Mouse (Mus musculus): ENCODE measurements around the gene Cdk2. TPM values are rescaled to one million over a fixed set of nuclear protein-coding genes. Genes with fewer than 3 reads are reported as not detected.
A peak's percentile ranks its signal among the peaks of the same experiment; 100 is the strongest.

Cdk2 gene
- total RNA-seq, 4 experiments from 2014 or later, result 2.5 to 3.4 (median 2.6) TPM

DNA sequence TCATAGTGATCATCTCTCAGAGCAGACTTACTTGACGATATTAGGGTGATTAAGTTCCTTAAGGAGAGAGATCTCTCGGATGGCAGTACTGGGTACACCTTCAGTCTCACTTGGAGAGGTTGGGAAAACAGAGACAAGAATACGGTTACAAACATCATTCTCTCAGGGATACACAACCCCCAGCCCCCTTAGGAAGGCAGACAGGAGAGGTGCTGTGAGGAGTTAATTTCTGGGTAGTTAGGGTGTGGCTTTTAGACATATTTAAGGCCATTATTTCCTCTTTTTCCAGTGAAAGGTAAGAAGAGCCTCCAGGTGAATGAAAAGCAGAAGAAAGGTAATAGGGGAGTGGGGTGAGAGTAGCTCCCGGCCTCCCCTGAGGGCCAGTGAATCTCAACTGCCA is 936 bp downstream of the Cdk2 start, which contains the start of gene Pmel:
TSS of gene Pmel (plus strand) at position 301 of the 400 bp plus-strand sequence.
- DNase-seq (ENCODE audit: low spot score in 2 of 2), result no peak

DNA sequence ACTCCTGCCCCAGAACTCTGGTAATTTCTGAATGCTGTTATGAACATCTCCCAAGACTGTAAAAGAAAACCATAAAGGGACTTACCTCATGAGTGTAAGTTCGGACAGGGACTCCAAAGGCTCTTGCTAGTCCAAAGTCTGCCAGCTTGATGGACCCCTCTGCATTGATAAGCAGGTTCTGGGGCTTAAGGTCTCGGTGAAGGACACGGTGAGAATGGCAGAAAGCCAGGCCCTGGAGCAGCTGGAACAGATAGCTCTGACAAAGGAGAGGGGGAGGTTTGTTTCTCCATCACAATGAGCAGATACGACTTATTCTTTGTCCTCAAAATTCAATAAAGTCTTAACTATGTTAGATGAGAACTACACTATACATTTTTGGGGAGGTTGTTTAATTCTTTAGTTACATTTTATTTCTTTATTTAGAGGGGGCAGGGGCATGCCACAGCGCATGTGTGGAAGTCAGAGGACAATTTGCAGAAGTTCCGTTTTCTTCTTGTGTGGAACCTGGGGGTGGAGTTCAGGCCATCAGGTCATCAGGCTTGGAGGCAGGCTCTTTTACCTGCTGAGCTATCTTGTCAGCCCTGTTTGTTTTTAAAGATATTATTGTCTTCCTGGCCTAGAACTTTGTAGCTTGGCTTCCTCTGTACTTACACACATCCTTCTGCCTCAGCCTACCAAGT is 2.4 kb downstream of the Cdk2 start:
- DNase-seq (ENCODE audit: low spot score in 2 of 2), result no peak

DNA sequence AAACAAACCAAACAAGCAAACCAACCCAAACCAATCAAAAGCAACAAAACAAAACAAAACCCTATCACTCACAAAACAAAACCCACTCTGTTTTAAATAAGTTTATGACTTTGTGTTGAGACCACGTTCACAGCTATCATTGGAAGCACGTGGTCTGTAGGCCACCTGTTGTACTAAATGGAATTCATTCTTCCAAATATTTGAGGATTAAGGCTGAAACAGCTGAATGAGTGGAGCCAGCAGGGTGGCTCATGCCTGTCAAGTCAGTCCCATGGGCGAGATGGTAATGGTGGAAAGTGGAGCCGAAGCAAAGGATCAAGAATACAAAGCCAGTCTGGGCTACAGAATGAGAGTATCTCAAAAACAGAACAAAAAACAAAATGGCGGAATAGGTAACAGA is 4.1 kb downstream of the Cdk2 start:
- DNase-seq (ENCODE audit: low spot score in 2 of 2), result no peak

DNA sequence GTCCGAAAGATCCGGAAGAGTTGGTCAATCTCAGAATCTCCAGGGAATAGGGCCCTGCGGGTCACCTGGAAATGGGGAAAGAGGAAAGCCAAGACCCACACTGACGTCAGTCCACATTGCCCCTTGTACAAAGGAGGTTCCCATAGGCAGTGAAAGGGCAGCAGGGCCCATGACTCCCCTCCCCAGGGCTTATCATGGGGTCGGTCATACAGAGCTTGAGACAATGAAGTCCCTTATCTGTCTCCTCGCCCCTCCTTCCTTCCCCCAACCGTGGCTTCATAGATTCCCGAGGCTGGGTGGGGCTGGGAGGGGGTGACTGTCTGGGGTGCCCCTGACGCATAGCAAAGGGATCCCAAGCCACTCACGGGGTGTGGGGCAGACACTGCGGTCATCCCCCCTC is 5.2 kb downstream of the Cdk2 start:
- no peak for DNase-seq (ENCODE audit: low spot score in 2 of 2)

DNA sequence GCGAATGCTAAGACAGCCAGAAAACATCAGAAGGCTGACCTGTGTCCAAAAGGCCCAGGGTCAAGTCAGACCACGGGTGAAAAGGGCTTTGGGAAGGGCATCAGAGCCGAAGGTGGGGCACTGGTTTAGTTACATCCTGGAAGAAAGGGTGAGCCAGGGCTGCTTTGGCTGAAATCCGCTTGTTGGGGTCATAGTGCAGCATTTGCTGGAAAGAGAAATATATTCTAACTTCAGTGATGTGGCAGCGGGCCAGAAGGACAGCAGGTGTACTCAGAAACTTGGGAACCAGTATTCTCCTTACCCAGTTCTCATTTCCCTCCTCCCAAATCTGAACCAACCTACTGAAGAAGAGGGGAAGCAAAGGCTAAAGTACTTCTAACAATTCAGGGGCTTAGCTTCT is 5.8 kb downstream of the Cdk2 start:
- DNase-seq (ENCODE audit: low spot score in 2 of 2), result no peak

DNA sequence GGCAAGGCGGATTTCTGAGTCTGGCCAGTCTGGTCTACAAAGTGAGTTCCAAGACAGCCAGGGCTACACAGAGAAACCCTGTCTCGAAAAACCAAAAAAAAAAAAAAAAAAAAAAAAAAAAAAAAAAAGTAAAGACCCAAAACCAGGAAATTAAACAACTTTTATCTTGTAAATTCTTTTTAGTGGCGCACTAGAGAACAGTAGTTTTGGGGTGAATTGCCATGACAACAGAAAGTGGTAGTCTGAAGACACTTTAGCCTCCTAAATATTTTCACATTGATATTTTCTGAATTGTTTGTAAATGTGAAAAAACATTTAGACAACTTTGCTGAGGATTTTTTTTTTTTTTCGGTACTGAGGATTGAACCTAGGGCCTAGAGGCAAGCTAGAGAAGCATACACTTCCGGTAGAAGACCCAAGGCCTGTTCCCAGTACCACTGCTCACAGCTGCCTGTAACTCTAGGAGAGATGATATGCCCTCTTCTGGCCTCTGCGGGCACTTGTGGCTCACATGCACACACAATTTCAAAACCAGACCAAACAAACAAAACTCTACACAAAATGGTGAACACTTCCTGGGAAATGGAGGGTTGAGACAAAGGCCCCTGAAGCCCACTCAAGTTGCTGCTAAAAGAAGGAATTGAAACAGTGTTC is 7.6 kb downstream of the Cdk2 start:
- no peak for DNase-seq (ENCODE audit: low spot score in 2 of 2)

DNA sequence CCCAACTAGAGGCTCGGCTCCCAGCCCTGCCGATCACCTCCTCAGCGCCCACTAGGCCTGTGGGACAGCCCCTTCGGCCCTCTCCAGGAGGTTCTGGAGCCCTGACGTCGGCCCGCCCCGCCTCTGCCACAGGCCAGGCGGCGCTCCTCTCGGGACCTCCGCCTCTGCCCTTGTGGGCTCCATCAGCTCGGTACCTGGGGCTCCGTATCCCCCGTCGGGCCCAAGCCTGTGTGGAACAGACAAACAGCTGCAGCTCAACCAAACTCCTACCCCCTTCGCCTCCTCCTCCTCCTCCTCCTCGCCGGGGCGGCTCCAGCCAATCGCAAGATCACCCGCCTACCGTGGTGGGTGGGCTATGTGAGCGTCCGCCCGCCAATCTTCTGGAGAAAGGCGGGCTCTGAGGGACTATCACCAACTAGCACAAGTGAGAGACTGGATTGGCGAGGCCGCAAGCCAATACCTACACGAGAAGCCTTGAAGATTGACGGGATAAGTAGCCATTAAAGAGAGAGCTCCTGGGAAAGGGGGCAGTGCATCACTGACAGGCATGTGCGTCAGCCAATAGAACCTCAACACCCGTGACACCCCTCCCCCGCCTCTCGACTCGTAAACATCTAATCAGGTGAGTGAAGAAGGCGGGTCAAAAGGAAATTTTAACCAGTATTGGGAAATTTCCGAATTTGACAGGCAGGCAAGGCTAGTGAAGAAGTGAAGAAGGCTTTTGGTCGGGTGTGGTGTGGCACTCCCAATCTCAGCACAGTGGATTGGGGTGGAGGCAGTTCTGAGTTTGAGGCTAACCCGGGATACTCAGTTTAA is 8.6 kb downstream of the Cdk2 start, which contains the start of gene Rab5b:
TSS of gene Rab5b (minus strand) at position 273 of the 816 bp plus-strand sequence.
- DNase-seq (ENCODE audit: low spot score in 2 of 2), result peak; percentile 99

DNA sequence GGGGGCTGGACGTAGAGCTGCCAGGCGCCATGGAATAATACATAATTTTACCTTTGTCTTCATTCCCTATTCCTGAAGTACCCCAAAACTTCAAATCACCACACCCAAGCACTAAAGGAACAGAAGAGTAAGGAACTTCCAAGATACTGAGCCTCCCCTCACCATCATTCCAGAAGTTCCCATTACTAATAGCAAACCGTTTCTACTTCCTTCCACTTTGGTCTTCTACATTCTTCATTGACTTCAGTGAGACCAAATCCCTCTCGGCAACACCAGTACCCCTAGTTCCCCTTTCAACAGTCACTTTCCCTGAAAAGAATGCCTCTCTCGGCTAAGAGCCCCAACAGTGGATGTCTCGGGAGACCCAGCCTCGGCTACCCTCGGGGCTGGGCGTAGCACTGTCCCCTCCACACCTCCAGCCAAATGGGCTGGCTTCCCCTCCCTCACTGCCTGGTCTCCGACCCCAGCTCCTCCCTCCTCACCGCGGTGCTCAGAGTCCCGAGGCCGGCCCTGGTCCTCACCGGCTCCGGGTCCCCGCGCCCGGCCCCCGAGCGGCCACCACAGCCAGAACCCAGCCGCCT is 9.3 kb downstream of the Cdk2 start:
- DNase-seq (ENCODE audit: low spot score in 2 of 2), result no peak

DNA sequence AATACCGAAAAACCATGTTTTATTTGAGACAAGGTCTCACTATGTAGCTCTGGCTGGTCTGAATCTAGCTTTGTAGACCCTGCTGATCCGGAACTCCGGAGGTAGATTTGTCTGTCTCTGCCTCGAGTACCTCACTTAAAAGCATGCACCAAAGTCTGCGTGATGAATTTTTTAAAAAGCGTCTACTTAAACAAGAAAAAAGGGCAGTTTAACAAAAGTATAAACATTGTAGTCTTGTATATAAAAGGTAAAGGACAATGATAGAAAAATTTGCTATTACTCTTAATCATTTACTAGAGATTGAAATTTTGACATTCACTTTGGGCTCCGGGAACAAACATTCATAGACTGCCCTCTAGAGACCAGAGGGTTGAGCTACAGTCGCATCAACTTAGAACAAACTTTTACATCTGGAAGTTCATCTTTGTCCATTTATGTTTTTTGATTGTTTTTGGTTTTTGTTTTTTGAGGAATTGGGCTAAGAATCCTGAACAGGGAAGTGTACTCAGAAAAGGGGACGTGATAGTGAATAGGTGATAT is 30.3 kb downstream of the Cdk2 start:
- DNase-seq (ENCODE audit: low spot score in 2 of 2), result no peak

DNA sequence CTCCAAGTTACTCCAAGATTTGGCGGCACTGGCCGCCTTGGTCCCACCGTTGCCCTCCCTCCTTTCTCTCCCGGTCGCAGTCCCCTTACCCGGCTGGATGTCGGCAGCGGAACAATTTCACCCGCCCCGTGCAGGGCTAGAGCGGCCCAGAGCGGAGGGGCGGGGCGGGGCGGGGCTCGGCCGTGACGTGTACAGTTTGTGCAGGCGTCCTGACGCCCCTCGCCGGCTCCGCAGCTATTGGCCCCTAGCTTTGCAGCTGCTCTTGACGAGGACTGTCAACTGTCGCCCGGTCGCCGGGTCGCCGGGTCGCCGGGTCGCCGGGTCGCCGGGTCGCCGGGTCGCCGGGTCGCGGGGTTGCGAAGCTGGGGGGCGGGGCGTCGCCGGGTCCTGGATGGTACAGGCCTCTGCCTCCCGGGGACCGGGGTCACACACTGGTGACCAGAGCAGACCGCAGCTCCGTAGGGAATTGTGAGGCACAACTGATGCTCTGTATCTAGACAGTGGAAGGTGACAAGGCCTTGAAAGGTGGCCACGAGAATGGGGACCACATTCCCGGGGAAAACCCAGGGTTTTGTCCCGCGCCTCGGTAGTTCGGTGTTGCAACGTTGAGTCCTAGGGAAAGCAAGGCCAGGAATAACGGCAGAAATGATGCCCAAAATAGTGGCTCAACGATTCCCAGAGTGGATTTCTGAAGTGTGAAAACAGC is 30.9 kb downstream of the Cdk2 start, which contains the start of gene Suox:
TSS of gene Suox (minus strand) at position 311 of the 706 bp plus-strand sequence.
- peak; percentile 80 to 83 for DNase-seq (ENCODE audit: low spot score in 2 of 2)

DNA sequence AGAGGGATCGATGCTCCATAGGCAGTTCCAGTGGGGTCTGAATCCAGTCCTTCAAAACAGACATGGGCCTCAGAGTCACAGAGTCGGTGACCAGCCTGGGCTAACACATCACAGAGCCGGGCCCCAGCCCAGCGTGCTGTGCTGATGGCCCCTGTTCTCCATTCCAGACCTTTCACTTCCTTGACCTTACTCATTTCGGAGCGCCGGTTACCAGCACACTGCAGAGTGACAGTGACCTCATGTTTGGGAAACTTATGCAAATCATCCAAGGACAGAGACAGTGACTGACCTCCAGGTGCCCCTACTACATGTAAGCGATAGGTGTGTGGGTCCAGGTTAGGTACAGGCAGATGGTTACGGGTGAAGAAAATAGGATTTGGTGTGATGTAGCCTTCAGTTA is 33.7 kb downstream of the Cdk2 start:
- DNase-seq (ENCODE audit: low spot score in 2 of 2), result no peak

DNA sequence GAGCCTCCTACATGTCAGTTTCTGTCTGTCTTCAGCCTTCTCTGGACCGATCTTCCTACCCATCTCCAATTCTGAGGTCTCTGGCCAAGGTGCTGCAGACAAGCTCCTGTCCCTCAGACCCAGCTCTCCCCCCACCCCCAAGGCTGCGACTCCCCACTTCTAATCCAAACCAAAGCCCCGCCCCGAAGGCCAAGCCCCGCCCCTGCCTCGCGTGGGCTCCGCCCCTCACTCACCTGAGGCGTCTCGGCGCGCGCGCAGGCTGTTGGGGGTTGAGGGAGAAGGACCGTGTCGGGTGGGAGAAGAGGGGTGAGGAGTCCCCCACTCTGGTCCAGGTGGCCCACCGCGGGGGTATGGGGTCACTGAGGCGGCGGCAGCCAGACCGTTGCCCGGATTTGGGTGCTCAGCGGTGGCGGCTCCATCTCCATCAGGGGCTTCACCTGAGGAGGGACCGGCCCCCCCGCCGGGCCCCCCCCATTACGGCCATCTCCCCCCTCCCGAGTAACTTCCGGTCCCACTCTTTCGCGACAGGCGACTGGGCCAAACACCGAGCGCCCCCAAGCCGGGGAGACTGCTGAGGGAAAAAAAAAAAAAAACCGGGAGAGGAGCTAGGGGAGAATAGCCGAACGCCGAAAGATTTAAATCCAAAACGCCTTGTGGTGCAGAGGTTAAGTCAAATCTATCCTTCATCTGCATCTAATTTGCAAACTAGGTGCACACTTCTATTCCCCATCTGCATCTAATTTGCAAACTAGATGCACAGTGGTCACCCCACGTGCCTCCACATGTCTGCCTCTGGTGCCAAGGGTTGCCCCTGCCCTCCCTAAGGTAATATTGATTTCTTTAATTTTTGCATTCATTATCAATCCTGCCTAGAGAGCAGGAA is 35.8 kb downstream of the Cdk2 start:
- DNase-seq (ENCODE audit: low spot score in 2 of 2), result no peak

DNA sequence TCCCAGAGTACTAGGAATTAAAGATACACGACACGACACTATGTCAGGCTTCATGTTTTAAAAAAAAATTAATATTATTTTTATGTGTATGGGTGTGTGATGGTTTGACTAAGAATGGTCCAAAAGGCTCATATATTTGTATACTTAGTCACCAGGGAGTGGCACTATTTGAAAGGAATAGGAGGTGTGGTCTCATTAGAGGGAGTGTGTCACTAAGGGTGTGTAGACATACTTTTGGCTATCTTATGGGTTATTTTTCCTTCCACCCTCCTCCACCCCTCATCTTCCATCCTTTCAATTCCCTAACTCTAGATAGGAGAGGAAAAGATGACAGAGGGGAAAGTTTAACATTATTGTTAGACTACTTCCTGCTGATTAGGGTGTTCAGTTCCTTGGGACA is 39.0 kb downstream of the Cdk2 start:
- no peak for DNase-seq (ENCODE audit: low spot score in 2 of 2)

DNA sequence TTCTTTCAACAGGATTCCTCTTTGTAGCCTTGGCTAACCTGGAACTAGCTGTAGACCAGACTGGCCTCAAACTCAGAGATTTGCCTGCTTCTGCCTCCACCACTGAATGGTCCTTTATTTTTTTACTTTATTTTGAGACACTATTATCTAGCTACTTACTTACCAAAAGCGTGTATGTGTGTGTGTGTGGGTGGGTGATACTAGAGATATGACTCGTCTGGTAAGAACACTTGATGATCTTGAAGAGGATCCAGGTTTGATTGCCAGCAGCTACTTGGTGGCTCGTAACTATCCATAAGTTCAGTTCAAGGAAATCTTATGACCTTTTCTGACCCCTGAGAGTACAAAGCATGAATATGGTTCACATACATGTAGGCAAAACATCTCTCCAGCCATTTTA is 39.5 kb downstream of the Cdk2 start:
- DNase-seq (ENCODE audit: low spot score in 2 of 2), result no peak

DNA sequence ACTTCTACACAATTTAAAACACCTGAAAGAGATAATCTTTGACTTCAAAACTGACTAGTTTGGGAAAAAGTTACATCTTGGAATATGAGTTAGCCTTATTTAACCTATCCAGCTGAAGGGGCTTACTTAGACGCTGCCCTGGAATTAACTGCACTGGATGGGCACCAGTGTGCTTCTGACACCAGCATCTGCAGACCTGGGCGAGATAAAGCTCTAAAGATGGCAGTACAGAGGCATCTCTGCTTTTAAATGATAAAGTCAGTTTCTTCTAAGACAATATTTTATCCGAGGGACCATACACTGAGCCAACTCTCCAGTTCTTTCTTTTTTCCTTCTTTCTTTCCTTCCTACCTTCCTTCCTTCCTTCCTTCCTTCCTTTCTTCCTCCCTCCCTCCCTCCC is 40.0 kb downstream of the Cdk2 start:
- DNase-seq (ENCODE audit: low spot score in 2 of 2), result no peak

DNA sequence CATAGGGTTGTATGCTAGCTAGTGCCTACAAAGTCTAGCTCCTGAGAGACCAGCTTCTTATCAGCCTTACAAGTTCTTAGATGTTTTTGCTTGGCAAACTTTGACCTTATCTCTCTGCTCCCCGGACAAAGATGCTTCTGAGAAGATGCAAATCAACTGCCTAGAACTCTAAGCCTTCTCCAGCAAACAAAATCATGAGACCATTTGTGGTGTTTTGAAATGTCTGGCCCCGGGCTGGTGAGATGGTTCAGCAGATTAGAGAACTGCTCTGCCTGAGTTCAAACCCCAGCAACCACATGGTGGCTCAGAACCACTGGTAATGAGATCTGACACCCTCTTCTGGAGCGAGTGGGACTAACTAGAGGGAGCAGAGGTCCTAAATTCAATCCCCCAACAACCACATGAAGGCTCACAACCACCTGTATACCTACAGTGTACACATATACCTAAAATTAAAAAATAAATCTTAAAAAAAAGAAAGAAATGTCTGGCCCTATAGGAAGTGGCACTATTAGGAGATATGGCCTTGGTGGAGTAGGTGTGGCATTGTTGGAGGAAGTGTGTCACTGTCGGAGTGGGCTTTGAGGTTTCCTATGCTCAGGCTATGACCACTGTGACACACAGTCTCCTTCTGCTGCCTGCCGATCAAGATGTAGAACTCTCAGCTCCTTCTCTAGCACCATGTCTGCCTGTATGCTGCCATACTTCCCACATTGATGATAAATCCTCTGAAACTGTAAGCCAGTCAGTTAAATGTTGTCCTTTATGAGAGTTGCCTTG is 41.2 kb downstream of the Cdk2 start:
- DNase-seq (ENCODE audit: low spot score in 2 of 2), result no peak

DNA sequence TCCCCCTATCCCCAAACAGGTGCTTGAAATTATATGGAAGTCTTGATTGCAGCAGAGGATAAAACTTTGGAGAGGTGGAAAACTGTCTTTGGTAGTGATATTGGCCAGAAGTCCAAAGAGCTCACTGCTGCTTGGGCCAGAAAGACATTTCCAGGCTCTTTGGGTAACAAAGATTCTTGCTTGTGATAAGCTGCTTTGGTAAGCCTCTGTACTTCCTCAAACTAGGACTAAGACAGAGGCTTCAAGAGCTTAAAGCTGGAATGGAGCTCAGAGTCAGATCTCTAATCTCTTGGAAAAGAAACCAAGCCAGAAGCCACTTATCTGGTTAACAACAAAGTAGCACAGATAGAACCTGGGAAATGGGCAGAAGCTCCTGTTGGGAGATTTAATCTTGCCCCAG is 42.4 kb downstream of the Cdk2 start:
- no peak for DNase-seq (ENCODE audit: low spot score in 2 of 2)

DNA sequence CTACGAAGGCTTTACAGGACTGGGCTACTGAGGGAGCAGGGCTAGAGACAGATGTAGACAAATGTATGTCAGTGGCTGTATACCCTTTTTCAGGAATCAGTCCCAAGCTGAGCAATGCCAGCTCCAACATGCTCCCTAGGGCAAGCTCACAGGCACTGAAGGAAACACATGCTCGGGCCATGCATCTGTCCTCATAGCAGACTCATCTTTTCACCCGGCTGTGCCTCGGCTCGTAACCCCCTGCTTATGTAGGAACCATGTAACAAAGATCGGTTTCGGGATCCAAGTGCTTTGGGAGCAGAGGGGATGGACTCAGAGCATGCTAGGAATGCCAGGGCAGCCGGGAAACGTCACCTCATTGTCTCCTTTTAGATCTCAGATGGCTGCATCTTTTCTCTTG is 45.3 kb downstream of the Cdk2 start:
- no peak for DNase-seq (ENCODE audit: low spot score in 2 of 2)

DNA sequence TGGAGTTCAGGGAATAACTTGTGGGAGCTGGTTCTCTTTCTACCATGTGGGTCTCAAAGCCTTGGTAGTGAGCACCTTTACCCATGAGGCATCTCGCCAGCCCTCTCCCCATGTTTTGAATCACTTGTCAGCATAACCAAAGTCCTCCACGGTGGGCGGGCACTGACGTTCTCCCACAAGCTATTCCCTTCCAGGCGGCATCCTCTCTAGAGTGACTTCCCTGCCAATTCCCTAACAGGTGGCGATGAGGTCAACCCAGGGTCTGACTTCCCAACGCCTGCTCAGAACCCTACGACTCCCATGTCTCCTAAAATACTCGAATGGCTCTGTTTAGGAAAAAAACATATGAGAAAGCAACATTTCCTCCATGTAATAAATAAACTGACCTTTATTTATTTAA is 47.0 kb downstream of the Cdk2 start:
- DNase-seq (ENCODE audit: low spot score in 2 of 2), result no peak

All from gastrocnemius, adult 8-10 months (tissue).